Mouse (Mus musculus) hindlimb bud, embryonic 11.5 days (tissue): Measurements from ENCODE around the gene Pik3cb.

ENCODE experiments used
- DNase-seq: peaks from one replicate; pipeline ENCODE4 v3.0.0-alpha.2; 2012; ENCODE audit warnings: low read depth, low spot score; ENCODE audit errors: extremely low spot score

The Pik3cb gene

DNA sequence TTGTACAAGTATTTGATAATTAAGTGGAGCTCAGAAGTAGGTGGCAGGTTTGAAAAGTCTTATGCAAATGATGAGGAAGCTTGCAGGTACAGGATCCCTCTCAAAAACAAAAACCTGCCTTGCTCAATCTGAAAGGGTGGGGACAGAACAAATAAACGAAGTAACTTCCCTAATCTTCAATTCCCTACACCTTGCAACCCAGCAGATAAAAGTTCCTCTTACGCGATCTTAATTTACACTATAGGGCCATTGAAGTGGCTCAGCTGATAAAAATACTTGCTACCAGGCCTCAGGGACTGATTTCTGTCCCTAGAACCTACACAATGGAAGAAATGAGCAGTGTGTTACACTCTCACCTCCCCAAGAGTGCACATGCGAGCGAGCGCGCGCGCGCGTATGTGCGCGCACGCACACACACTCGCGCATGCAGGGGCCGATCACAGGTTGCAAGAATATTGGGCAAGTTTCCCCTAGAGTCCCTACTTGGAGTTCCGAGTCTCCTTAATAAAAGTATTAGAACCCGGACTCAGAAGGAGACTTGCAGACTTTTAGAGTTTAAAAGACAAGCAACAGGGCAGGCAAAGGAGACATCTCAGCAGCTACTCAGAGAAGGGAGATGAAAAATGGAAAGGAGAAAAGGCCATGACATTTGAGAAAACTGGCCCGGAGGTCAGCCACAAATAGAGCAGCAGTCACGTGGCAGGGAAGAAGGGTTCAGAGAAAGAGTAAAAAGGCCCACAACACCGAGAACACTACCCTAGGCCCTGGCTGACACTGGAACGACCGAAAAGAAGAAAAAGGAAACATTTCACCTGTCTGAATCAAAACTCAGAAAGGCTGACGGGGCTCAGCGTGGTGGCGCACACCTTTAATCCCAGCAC is 6.7 kb upstream of the Pik3cb start:
- DNase-seq, result no peak

DNA sequence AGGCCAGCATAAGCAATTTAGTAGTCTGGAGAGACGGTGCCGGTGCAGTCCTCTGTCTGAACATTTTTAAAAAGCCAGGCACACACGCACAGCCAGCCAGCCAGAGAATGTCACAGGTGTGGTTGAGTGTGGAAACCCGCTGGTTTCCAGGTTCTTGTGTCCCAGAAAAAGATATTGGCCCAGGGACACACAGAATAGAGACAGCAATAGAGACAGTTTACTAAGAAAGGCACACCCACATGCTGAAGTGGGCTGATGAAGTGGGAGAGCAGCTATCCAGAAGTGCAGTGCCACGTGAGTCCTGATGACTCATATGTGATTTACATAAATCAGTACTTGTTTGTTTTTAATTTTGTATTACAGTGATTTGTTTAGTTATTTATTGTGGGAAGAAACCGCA is 5.3 kb upstream of the Pik3cb start:
- no peak for DNase-seq

DNA sequence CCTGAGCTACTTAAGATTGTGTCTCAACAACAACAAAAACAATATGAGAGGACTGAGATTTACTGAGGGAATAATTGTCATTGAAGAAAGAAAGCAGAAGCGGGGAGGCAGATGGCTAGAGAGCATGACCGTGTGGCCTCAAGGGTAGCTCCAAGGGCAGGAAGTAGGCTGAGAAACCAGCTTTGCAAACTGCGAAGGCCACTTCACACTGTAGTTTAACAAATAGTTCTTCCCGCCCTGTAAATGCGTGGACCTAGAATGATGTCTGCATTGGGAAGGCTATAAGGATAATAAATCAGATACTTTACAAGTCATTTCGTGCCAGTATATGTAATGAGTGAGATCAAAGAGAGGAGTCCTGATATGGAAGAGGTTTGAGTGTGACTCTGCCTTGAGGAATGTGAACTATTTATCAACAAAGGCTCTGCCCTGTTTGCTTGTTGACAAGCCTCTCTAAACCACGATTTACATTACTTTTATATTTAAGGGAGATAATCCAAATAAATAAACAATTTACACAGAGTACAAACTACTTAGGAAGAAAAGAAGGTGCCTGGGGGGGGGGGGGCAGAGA is 4.1 kb upstream of the Pik3cb start:
- no peak for DNase-seq

DNA sequence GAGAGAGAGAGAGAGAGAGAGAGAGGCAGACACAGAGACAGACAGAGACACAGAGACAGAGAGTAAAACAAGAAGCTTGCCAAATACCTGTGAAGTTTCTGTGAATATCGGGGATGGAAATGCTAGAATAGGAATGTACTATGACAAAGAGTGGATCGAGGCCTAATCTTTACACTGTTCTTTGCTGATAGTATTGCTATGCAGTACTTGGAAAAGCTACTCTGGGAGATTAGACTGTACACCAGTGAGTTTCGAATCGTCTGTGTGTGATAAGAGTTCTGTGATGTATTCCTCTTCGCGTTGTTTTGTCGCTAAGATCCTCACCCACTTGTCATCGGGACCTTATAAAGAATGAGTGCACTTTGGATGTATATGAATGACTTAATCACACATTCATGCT is 1.2 kb upstream of the Pik3cb start:
- no peak for DNase-seq

DNA sequence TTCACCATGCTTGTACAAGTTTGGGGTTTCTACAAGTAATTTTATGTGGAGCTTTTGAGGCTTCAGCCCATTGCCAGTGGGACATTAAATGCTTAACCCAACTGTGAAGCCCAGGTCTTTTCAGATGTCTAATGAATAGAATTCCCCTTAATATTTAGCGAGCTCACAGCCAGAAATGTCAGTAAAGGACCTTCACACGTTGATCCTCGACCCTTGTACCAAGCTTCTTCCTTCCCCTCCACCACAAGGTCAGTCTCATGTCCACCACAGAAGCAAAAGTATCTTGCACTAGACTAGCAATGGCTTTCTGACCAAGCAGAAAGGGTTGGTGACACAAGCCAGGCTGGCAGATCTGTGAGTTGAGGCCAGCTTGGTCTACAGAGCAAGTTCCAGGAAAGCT is 750 bp upstream of the Pik3cb start:
- no peak for DNase-seq

DNA sequence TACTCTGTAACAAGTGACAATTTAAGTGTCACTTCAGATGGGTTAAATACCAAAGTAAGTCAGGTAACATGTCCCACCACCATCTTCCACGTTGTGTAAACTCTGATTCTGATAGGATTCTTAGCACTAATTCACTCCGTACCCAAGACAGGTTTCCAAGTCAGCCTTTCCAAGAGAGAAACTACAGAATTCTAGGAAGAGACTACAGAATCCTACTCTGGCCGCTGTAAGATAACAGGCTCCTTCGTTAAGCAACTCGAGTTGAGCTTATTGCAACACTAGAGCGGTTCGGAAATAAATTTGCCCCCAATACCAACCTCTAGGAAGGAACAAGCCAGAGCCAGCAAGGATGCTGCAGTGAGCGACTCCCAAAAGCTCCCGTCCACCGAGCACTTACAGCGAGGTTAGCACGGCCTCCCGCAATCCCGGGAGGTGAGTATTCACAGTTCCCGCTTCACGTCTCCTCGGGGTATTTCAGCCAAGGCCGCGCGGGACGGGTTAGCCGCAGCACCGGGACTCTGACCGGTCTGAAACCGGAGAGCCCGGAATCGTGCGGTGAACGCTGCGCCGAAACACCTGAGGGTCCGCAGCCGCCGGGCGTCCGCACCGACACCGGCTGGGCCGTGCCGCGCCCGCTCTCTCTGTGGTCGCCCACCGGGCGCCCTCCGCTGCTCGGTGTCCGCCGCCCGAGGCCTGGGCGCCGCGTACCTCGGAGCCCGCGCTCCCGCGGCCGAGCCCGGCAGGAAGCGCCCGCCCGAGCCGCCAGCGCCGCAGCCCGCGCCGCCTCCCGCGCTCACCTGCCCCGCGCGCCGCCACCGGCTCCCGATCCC is 1.0 kb downstream of the Pik3cb start:
- DNase-seq, result no peak

DNA sequence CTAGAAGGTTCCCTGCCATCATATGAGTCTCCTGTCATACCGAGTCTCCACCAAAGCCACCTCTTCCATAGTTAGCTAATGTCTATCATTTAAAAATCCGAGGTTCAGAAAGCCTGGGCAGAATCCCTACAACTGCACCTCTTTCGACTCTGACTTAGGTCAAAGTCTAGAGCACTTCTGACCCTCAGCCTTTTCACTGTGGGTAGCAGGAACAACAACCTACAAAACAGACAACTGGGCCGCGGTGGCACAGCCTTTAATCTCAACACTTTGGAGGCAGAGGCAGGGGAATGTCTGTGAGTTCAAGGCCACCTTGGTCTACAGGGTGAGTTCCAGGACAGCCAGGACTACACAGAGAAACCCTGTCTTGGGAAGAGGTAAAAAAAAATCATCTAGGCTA is 3.1 kb downstream of the Pik3cb start:
- DNase-seq, result no peak

DNA sequence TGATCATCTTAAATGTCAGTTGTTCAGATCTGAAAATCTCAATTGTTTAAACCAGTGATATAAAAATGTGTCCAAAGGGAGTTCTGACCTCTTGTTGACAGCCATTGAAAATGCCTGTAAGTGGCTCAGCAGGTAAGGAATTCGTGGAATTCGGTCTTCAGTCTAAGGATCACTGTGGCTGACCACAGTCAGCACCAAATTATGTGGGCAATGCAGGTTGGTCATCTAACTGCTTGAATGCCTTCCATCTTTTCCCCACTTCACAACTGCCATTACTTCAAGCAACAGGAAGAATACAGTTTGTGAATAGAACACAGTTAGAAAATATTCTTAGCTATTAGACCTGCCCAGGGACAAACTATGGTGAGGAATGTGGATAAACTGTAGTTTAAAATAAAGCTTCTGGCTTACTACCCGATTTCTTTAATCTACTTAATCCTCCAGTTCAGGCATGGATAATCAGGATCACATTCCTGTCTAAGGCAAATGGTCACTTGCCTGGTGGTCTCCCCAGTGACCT is 8.4 kb downstream of the Pik3cb start:
- no peak for DNase-seq

DNA sequence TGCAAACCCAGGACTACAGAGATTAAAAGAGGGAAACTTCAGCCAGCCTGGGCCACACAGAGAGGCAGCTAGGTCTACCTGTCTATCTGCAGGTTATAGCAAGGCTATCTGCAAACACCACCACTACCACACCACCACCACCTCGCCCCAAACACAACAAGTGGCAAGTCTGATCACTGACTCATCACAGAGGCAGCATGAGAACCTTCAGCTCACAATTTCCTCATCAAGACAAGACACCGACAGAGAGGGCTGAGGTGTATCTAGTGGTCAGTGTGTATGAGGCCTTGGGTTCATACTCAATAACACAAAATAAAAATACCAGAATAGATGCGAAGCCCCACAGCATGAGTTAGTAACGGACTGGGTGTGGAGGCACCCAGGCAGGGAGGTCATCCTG is 9.3 kb downstream of the Pik3cb start:
- DNase-seq, result no peak

DNA sequence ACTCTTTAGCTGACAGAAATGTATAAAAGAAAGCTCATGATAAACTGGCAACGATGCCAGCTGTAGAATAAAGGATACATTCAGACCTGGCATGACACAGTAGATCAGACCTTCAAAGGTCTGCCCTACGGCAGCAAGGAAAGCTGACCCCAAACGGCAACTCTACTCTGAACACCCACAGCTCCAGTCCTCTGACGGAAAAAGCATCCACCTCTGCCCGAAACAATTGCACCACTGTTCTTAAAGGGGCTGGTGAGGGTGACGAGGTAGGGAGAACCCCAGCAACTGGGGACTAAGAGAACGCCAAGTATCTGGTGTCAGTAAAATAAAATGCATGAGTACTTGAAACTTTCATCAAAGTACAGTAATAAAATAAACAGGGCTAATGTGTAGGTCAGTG is 12.8 kb downstream of the Pik3cb start:
- DNase-seq, result no peak

DNA sequence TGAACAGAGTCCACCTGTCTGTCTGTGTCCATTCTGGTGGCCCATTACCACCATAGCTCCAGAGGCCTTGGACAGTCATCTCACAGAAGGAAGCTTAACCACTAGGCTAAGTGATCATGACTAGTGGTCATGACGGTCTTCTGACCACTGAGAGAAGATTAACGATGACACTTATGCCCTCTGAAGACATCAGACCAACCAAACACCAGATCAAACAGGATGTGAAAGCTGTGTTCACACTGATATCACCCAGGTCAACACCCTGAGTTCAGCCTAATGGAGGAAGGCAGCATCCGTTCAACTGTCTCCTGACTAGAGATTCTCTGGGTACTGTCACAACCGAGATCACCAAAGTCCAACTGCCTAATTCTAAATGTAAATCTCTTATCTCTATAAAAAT is 17.7 kb downstream of the Pik3cb start:
- DNase-seq, result no peak

DNA sequence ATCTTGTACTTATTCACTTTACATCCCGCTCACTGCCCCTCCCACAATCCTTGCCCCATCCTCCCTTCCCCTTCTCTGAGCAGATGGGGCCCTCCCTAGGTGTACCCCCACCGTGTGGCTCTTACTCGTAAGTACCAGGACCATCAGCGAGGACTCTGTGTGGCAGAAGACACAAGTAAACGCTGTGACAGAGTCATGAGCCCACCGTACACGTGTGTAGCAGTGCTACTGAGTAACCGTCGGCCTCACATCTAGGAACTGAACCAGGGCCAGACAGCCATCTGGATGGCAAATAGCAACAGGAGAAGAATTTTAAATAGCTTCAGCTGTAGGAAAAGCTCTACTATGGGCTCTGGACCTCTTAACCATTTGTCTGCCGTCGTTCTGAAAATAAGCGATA is 28.0 kb downstream of the Pik3cb start:
- DNase-seq, result no peak

DNA sequence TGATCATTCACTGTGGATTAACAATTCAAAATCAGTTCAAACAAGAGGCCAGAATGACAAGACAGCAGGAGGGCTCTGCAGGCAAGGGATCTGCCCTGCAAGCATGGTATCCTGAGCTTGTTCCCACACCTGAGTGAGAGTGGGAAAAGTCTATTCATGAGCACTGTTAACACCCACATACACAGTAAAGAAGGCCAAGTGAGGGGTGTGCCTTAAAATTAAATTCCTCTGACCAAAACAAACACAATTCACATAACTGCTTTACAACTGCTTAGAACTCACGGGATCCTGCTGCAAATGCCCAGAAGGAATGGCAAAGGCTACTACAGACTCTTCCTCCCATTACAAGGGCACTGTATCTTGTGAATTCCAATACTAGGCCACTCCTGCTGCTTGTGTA is 29.3 kb downstream of the Pik3cb start:
- no peak for DNase-seq

DNA sequence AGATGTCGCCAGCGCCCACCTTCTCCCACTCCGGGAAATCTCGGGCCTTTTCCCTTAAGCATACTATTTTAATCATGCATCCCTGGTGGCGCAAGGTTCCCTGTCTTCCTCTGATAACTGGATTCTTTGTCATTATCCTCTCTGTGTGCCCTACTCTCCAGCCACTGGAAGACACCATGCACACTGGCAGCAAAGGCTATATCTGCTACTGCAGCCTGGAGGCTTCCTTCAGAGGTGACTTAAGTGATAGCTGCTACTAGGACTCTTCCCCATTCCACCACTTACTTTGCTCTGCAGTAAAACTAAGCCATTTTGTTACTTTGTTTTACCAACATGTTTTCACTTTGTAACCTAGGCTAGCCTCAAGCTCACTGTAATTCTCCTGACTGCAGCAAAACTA is 30.2 kb downstream of the Pik3cb start:
- DNase-seq, result no peak

DNA sequence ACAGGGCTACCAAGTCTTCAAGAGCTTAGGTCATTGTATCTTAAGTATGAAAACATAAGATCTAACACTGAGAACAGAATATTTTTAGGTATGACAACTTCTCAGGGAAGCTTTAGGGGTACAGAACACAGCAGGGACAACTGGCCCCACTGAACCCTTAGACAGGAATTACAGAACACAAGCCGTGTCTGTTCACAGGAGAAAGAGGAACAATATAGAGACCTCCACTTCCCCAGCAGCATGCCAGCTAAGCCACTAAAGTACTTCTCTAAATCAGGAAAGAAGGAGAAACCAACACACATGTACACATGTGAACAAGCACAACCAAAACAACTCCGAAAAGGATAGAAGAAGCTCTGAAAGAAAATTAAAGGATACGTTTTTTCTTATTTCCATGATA is 30.8 kb downstream of the Pik3cb start:
- DNase-seq, result no peak

DNA sequence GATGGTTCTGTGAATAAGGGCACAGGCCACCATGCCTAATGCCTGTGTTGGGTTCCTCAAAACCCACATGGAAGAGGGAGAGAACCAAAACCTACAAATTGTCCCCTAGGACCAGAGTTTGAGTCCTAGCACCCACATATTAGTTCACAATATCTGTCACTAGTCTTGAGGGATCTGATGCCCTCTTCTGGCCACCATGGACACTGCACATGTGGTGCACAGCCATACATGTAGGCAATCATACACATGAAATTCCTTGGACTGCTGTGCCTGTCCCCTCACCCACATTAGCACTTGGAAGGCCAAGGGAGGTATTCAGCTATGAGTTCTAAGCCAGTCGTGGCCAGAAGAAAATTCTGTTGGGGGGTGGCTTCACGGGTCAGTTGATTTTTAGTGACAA is 36.0 kb downstream of the Pik3cb start:
- no peak for DNase-seq

DNA sequence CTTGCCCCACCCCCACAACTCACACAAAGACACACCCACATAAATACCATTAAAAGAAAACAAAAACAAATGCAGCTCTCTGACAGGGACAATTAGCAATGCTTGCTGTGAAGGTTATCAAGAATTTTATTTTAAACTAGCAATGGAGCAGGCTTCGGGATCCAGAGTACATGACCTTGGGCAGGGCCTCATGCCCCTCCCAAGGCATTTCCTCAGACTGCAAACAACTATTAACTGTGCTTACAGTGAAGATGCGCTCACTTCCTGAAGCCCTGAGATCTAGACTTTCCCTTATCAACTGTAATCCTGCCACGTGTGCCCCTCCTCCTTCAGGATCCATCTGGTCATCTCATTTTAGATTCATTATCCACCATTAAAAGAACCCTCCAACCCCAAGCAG is 36.6 kb downstream of the Pik3cb start:
- DNase-seq, result no peak

DNA sequence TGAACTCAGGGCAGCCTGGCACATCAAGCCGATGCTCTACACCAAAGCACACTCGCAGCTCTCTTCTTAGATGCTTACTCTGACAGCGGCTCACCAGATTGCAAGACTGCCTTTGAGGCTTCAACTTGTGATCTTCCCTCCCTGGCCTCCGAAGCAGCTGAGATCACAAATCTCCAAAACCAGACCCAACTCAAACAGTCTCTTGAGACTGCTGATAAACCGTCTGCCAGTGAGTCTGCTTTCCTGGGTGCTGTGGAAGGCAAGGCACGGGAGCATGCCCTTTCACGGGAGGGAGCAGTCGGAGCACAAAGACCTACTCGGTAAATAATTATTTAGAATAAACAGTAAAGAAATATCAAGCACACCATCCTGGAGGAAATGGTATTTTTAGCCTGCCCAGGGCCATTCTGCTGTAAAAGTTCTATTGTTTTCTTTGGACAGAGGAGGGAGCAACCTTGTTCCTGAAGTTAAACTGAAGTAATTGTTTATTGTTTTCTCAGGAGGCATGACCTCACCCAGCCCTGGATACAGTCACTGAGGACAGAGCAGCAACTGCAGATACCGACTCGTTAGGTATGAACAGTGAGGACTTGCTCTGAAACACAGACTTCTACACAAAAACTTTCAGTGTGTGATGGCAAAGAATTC is 41.8 kb downstream of the Pik3cb start:
- no peak for DNase-seq

DNA sequence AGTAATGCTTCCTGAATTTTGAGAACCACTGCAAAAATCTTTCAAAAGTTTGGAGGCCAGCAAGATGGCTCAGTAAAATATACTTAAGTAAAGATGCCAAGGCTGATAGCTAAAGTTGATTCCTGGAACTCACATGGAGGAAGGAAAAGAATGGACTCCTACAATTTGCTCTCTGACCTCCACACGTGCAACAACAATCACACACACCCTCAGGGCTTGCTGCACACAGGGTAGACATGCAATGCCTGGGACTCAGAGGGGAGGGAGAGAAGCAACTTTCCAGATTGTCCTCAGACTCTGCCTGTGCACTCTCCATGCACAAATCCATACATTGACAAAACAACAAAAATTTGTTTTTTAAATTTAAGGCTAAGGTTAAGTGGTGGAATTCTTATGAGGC is 42.8 kb downstream of the Pik3cb start:
- DNase-seq, result no peak

DNA sequence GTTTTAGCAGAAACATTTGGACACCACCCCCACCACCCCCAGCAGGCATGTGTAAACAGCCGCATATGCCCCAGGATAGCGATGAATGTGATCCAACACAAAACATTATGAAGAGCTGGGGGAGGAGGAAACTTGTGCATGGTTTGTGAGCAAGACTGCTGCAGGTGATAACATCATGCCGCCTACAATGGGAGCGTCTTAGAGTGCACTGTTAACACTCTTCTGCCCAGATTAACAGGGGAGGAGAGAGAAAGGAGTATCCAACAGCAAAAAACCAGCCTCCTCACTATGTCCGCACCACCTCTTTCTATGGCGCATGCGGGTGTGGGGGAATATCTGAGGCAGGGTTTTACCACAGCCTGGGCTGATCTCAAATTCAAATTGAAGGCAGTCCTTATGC is 45.2 kb downstream of the Pik3cb start:
- no peak for DNase-seq

DNA sequence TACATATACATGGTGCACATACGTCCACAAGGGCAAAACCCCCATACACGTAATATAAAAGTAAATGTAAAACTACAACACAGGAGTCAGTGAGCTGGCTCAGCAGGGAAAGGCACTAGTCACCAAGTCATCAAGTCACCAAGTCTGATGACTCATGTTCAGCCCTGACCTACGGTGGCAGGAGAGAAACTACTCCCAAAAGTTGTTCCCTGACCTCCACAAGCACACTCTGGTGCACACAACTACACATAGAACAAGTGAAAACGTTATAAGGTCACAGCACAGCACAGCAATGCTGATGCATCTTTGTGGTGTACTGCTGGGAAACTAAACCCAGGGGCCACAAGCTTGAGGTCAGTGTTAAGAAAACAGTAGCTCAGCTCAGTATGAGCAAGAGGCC is 49.9 kb downstream of the Pik3cb start:
- no peak for DNase-seq
